Mouse (Mus musculus) heart, postnatal 0 days (tissue): ENCODE measurements around the gene Irx4.
A peak's percentile ranks its signal among the peaks of the same experiment; 100 is the strongest.

Source experiments
- CTCF ChIP-seq: IDR thresholded peaks from 2 replicates; pipeline ENCODE4 v1.5.1; 2016; ENCODE audit warnings: antibody characterized with exemption, control low read depth, low read depth
- EP300 ChIP-seq: IDR thresholded peaks from 2 replicates; pipeline ENCODE4 v1.6.1; 2016; ENCODE audit warnings: antibody characterized with exemption, low read depth

DNA sequence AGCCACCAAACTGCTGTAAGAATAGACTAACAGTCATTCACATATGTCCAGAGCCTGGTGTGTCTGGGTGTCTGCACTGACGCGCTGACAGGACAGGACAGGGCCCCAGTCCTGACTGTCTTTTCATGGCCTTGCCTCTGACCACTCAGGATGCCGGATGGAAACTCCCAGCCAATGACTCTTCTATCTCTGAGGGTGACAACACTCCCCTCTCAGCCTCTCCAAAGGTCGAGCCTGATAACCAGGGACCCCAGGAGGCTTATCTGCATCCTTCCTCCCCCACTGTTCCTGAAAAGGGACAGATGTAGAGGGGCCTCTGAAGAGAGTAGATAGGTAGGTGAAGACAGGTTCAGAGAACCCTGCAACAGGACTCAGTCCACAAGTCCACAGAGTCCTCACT, 38.4 kb downstream of the Irx4 start:
- no peak for TF ChIP-seq CTCF
- peak; percentile 84; the same call in 1 of the 2 replicates for TF ChIP-seq EP300
